Mouse (Mus musculus): ENCODE data around the gene Socs5. TPM values are rescaled to one million over a fixed set of nuclear protein-coding genes. Genes with fewer than 3 reads are reported as not detected.

Socs5 gene
- polyA plus RNA-seq, 1 experiment from 2014 or later, result 7.9 TPM

- H3K36me3 ChIP-seq (ENCODE audit: control insufficient read depth, insufficient read depth, low read length), result no peaks in the 10 kb centered on the region
- no peak overlapping the region for H3K4me2 ChIP-seq
- H3K4me1 ChIP-seq (replicated peaks; ENCODE audit: control insufficient read depth, insufficient read depth, low read length), result no peaks in the 10 kb centered on the region
- ATAC-seq (replicated peaks; ENCODE audit: low FRiP score) (no peak), DNase-seq (ENCODE audit: low spot score) (no peak)
- H3K27me3 ChIP-seq (replicated peaks; ENCODE audit: control insufficient read depth, insufficient read depth, low read length), result no peaks in the 10 kb centered on the region
- H3K9me3 ChIP-seq (ENCODE audit: control insufficient read depth, low read length), result no peaks in the 10 kb centered on the region
- H3K9ac ChIP-seq (ENCODE audit: low read depth, low read length), result no peak overlapping the region
- H3K4me3 ChIP-seq (ENCODE audit: low read depth, low read length), result no peak overlapping the region
- 82% methylated on average over 7 of the region's 7 CpGs for WGBS
- H3K27ac ChIP-seq (ENCODE audit: low read depth, low read length), result no peak overlapping the region
Measured at GRCm38 (mm10) chr17:87080724-87081123, 26.8 kb upstream of the Socs5 start.

- no peak overlapping the region for H3K9ac ChIP-seq (ENCODE audit: low read depth, low read length)
- H3K4me3 ChIP-seq (ENCODE audit: low read depth, low read length), result no peak overlapping the region
Measured at GRCm38 (mm10) chr17:87082547-87082946, 24.9 kb upstream of the Socs5 start.

GRCm38 (mm10) chr17:87083671-87084070 lies 23.8 kb upstream of the Socs5 start:
- H3K9me3 ChIP-seq (ENCODE audit: control insufficient read depth, low read length), result no peaks in the 10 kb centered on the region
- no peaks in the 10 kb centered on the region for H3K36me3 ChIP-seq (ENCODE audit: control insufficient read depth, insufficient read depth, low read length)
- no peaks in the 10 kb centered on the region for H3K27me3 ChIP-seq (replicated peaks; ENCODE audit: control insufficient read depth, insufficient read depth, low read length)
- 85% methylated on average over 5 of the region's 5 CpGs for WGBS
- ATAC-seq (replicated peaks; ENCODE audit: low FRiP score) (no peak), DNase-seq (ENCODE audit: low spot score) (no peak)
- no peak overlapping the region for H3K9ac ChIP-seq (ENCODE audit: low read depth, low read length)
- no peak overlapping the region for H3K27ac ChIP-seq (ENCODE audit: low read depth, low read length)
- no peak overlapping the region for H3K4me2 ChIP-seq
- H3K4me3 ChIP-seq (ENCODE audit: low read depth, low read length), result no peak overlapping the region
- H3K4me1 ChIP-seq (replicated peaks; ENCODE audit: control insufficient read depth, insufficient read depth, low read length), result no peaks in the 10 kb centered on the region

More at GRCm38 (mm10) chr17:87082547-87082946, 24.9 kb upstream of the Socs5 start:
- ATAC-seq (replicated peaks; ENCODE audit: low FRiP score) (no peak), DNase-seq (ENCODE audit: low spot score) (no peak)
- no peaks in the 10 kb centered on the region for H3K27me3 ChIP-seq (replicated peaks; ENCODE audit: control insufficient read depth, insufficient read depth, low read length)
- H3K4me2 ChIP-seq, result no peak overlapping the region
- no peaks in the 10 kb centered on the region for H3K4me1 ChIP-seq (replicated peaks; ENCODE audit: control insufficient read depth, insufficient read depth, low read length)
- H3K27ac ChIP-seq (ENCODE audit: low read depth, low read length), result no peak overlapping the region
- no peaks in the 10 kb centered on the region for H3K9me3 ChIP-seq (ENCODE audit: control insufficient read depth, low read length)
- 79% methylated on average over 4 of the region's 4 CpGs for WGBS
- no peaks in the 10 kb centered on the region for H3K36me3 ChIP-seq (ENCODE audit: control insufficient read depth, insufficient read depth, low read length)

GRCm38 (mm10) chr17:87085726-87086125 lies 21.8 kb upstream of the Socs5 start:
- Histone ChIP-seq H3K4me1 (replicated peaks; ENCODE audit: control insufficient read depth, insufficient read depth, low read length) (no peaks in the 10 kb centered on the region), H3K36me3 (ENCODE audit: control insufficient read depth, insufficient read depth, low read length) (no peaks in the 10 kb centered on the region), H3K9me3 (ENCODE audit: control insufficient read depth, low read length) (no peaks in the 10 kb centered on the region), H3K27ac (ENCODE audit: low read depth, low read length) (no peak overlapping the region), H3K9ac (ENCODE audit: low read depth, low read length) (no peak overlapping the region), H3K27me3 (replicated peaks; ENCODE audit: control insufficient read depth, insufficient read depth, low read length) (no peaks in the 10 kb centered on the region), H3K4me3 (ENCODE audit: low read depth, low read length) (no peak overlapping the region), H3K4me2 (no peak overlapping the region)
- 80% methylated on average over 6 of the region's 6 CpGs for WGBS
- DNase-seq (ENCODE audit: low spot score), result no peak
- ATAC-seq (replicated peaks; ENCODE audit: low FRiP score), result no peak

GRCm38 (mm10) chr17:87089296-87089695 lies 18.2 kb upstream of the Socs5 start:
- no peaks in the 10 kb centered on the region for H3K36me3 ChIP-seq (ENCODE audit: control insufficient read depth, insufficient read depth, low read length)
- no peak overlapping the region for H3K9ac ChIP-seq (ENCODE audit: low read depth, low read length)
- H3K4me1 ChIP-seq (replicated peaks; ENCODE audit: control insufficient read depth, insufficient read depth, low read length), result no peaks in the 10 kb centered on the region
- H3K9me3 ChIP-seq (ENCODE audit: control insufficient read depth, low read length), result no peaks in the 10 kb centered on the region
- ATAC-seq (replicated peaks; ENCODE audit: low FRiP score), result no peak
- no peaks in the 10 kb centered on the region for H3K27me3 ChIP-seq (replicated peaks; ENCODE audit: control insufficient read depth, insufficient read depth, low read length)
- no peak overlapping the region for H3K27ac ChIP-seq (ENCODE audit: low read depth, low read length)
- no peak overlapping the region for H3K4me2 ChIP-seq
- 77% methylated on average over 7 of the region's 7 CpGs for WGBS
- no peak overlapping the region for H3K4me3 ChIP-seq (ENCODE audit: low read depth, low read length)
- DNase-seq (ENCODE audit: low spot score), result no peak

- no peaks in the 10 kb centered on the region for H3K9me3 ChIP-seq (ENCODE audit: control insufficient read depth, low read length)
- WGBS, result 87% methylated on average over 5 of the region's 5 CpGs
Measured at GRCm38 (mm10) chr17:87093061-87093460, 14.4 kb upstream of the Socs5 start.

GRCm38 (mm10) chr17:87096951-87097350 lies 10.5 kb upstream of the Socs5 start:
- H3K9ac ChIP-seq (ENCODE audit: low read depth, low read length), result no peak overlapping the region
- 38% methylated on average over 2 of the region's 2 CpGs for WGBS
- no peak for ATAC-seq (replicated peaks; ENCODE audit: low FRiP score)

More at GRCm38 (mm10) chr17:87093061-87093460, 14.4 kb upstream of the Socs5 start:
- Histone ChIP-seq H3K36me3 (ENCODE audit: control insufficient read depth, insufficient read depth, low read length) (no peaks in the 10 kb centered on the region), H3K4me3 (ENCODE audit: low read depth, low read length) (no peak overlapping the region), H3K4me1 (replicated peaks; ENCODE audit: control insufficient read depth, insufficient read depth, low read length) (peaks cover 6% of the 10 kb centered on the region; the same call in 1 of the 2 replicates), H3K27ac (ENCODE audit: low read depth, low read length) (no peak overlapping the region), H3K9ac (ENCODE audit: low read depth, low read length) (no peak overlapping the region), H3K27me3 (replicated peaks; ENCODE audit: control insufficient read depth, insufficient read depth, low read length) (no peaks in the 10 kb centered on the region), H3K4me2 (no peak overlapping the region)
- no peak for ATAC-seq (replicated peaks; ENCODE audit: low FRiP score)
- DNase-seq (ENCODE audit: low spot score), result no peak

GRCm38 (mm10) chr17:87097576-87097975 lies 9.9 kb upstream of the Socs5 start:
- Histone ChIP-seq H3K27me3 (replicated peaks; ENCODE audit: control insufficient read depth, insufficient read depth, low read length) (no peaks in the 10 kb centered on the region), H3K27ac (ENCODE audit: low read depth, low read length) (no peak overlapping the region), H3K9me3 (ENCODE audit: control insufficient read depth, low read length) (no peaks in the 10 kb centered on the region), H3K4me1 (replicated peaks; ENCODE audit: control insufficient read depth, insufficient read depth, low read length) (peaks cover 6% of the 10 kb centered on the region; the same call in 1 of the 2 replicates), H3K4me3 (ENCODE audit: low read depth, low read length) (no peak overlapping the region), H3K9ac (ENCODE audit: low read depth, low read length) (no peak overlapping the region), H3K4me2 (no peak overlapping the region), H3K36me3 (ENCODE audit: control insufficient read depth, insufficient read depth, low read length) (no peaks in the 10 kb centered on the region)
- WGBS, result 76% methylated on average over 5 of the region's 5 CpGs
- DNase-seq (ENCODE audit: low spot score), result no peak
- ATAC-seq (replicated peaks; ENCODE audit: low FRiP score), result no peak

More at GRCm38 (mm10) chr17:87096951-87097350, 10.5 kb upstream of the Socs5 start:
- Histone ChIP-seq H3K9me3 (ENCODE audit: control insufficient read depth, low read length) (no peaks in the 10 kb centered on the region), H3K4me1 (replicated peaks; ENCODE audit: control insufficient read depth, insufficient read depth, low read length) (peaks cover 6% of the 10 kb centered on the region; the same call in 1 of the 2 replicates), H3K4me3 (ENCODE audit: low read depth, low read length) (no peak overlapping the region), H3K27ac (ENCODE audit: low read depth, low read length) (no peak overlapping the region), H3K36me3 (ENCODE audit: control insufficient read depth, insufficient read depth, low read length) (no peaks in the 10 kb centered on the region), H3K4me2 (no peak overlapping the region), H3K27me3 (replicated peaks; ENCODE audit: control insufficient read depth, insufficient read depth, low read length) (no peaks in the 10 kb centered on the region)
- DNase-seq (ENCODE audit: low spot score), result no peak

- Histone ChIP-seq H3K9ac (ENCODE audit: low read depth, low read length) (no peak overlapping the region), H3K27me3 (replicated peaks; ENCODE audit: control insufficient read depth, insufficient read depth, low read length) (no peaks in the 10 kb centered on the region), H3K4me3 (ENCODE audit: low read depth, low read length) (no peak overlapping the region), H3K4me2 (no peak overlapping the region), H3K9me3 (ENCODE audit: control insufficient read depth, low read length) (no peaks in the 10 kb centered on the region), H3K4me1 (replicated peaks; ENCODE audit: control insufficient read depth, insufficient read depth, low read length) (peaks cover 2% of the 10 kb centered on the region; the same call in 1 of the 2 replicates), H3K27ac (ENCODE audit: low read depth, low read length) (no peak overlapping the region), H3K36me3 (ENCODE audit: control insufficient read depth, insufficient read depth, low read length) (no peaks in the 10 kb centered on the region)
- WGBS, result 76% methylated on average over 4 of the region's 4 CpGs
- ATAC-seq (replicated peaks; ENCODE audit: low FRiP score), result no peak
- DNase-seq (ENCODE audit: low spot score), result no peak
Measured at GRCm38 (mm10) chr17:87100947-87101346, 6.5 kb upstream of the Socs5 start.

Measured in liver, embryonic 11.5 days (tissue).